Mouse (Mus musculus) 3T3-L1 (cell line): ENCODE results near the gene Aldh4a1.
A peak's percentile ranks its signal among the peaks of the same experiment; 100 is the strongest.

Experiments
- DNase-seq: peaks from one replicate; pipeline ENCODE4 v3.0.0-alpha.2; 2015; ENCODE audit warnings: low read depth, low spot score

The Aldh4a1 gene

DNA sequence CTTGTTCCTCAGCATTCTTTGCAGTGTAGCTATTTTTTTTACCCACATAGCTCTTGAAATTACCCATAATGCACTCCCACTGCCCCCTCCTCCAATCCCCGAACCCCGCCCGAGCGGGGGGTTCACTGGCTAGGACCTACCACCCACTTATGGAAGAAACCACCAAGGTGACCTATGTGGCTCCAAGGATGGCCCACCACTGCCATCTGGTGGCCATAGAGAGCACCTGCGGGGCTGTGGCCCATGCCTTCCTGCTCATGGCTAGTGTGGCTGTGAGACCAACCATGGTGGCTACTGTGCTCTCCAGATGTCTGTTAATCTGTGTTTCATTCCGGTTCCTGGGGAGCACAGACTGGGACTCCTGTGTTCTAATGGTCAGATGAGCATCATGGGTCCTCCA is 47.2 kb downstream of the Aldh4a1 start:
- peak; percentile 74 for DNase-seq

DNA sequence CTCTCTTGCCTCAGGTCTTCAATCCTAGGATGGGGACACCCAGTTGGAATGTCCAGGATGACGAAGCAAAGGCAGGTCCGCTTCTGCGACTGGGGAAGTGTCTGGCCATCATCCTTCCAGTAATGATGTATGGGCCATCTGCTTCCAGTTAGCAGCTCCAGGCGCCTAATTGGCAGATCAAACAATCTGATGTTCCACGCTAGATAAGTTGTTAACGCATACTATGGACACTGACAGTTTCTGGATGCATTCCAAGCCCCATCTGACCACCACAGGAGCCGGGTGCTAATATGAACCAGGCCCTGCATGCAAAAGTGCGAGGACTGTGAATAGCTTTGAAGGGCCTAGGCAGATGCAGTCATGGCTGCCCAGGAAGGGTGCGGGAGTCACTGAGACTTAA is 53.0 kb downstream of the Aldh4a1 start:
- no peak for DNase-seq

DNA sequence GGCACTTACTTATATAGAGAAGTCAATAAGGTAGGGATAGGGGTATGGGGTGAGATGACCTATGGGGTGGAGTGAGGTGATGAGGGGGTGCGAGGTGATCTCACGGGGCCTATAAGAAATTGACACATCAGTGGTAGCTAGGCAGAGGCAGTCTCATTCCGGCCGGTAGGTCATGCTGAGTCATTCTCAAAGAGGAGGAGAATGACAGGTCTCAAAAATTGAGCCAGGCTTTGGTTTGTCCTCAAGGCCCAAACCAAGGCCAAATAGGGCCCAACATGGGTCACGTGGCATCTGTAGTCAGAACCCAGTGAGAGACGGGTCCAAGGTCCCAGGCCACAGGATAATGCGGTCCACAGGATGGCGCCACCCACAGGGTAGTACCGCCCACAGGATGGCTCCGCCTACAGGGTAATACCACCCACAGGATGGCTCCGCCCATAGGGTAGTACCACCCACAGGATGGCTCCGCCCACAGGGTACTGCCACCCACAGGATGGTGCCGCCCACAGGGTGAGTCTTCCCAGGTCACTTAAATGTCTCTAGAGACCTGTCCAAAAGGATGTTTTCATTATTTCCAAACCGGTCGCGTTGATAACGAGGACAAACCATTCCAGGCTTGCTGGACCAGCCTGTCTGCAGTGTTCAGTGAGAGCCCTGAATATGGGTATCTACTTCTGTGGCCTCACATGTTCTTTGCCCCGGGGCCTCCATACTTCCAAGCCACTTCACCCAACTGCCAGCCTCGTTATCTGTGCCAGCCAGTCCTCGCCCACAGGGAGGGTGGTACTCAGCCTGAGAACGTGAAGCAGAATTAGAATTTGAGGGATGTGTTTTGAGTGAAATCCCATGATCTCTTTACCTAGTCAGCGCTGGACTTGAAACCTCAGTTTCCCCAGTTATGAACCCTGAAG is 61.3 kb downstream of the Aldh4a1 start:
- DNase-seq, result peak; percentile 5

DNA sequence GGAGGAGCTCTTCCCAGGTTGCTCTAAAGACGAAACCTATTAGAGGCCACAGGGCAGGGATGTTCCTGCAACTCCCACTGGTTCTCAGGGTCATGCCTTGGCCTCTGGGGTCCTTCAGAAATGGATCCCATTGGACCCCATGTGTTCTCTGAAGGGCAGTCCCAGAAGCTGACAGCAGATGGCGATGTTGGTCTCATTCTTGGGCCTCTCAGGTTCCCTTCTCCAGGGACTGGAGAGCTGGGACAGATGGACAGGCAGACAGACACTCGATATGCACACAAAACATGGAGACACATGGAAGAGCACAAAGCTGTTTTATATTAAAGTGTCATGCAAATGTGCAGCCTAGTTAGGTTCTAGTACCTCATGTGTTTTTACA is 62.0 kb downstream of the Aldh4a1 start:
- peak; percentile 68 for DNase-seq

DNA sequence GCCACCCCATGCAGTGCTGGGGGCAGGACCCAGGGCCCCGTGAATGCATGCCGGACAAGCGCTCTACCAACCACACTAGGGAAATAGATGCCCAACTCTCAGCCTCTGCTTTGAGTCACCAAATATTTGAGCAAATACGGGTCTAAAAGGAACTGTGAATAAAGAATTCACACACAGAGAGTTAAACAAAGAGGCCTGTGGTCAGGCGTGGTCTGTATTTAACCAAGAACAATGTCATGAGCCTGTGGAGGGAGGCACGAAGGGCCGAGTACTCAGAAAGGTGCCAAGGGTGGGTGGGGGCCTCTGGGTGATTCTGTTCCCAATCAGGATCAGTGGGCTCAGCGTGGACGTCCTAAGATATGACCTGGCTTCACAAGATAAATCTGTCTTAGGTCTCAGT is 65.4 kb downstream of the Aldh4a1 start:
- DNase-seq, result no peak

DNA sequence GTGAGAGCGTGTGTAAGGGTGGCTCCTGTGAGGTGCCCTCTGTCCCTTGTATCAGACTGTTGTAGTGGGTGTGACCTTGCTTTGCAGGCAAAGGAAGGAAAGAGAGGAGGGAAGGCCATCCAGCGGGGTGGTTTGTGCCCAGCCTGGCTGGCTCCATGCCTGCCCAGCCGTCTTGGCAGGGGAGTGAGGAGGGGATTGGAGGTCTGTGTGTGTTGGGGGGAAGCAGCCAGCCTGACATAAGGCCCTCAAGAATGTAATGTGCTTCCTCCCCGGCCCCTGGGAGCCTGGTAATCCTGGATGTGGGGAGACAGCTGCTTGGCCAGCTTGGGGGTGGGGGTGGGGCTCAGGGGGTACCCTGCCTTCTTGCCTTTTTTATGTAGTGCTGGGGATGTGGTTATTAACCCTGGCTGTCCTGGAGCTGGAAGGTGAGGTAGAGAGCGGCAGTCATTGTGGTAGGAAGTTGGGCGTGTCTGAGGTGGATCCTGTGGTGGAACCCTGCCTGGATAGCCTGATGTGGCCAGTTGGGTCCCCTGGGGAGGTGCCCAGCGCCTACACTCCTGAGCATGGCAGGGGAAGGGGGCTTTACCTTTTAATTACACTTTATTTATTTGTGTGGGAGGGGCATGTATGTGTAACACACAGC is 67.1 kb downstream of the Aldh4a1 start:
- DNase-seq, result no peak

DNA sequence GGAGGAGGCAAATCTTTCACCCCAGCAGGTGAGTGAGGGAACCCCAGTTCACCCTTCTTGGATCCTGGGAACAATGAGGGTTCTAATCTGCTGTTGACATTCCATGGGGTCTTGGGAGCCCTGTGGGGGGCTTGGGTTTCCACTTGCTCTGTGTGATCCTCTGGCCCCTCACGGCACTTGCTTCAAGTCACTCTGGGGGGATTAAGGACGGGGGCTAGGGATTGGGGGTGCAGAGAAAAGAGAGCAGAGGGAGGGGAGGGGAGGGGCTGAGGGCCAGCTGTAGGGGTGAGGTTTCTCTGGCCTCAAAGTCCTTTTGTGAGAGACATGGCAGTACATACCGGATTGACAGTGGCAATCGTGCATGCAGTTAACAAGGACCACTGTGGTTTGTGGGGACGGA is 70.6 kb downstream of the Aldh4a1 start:
- no peak for DNase-seq

DNA sequence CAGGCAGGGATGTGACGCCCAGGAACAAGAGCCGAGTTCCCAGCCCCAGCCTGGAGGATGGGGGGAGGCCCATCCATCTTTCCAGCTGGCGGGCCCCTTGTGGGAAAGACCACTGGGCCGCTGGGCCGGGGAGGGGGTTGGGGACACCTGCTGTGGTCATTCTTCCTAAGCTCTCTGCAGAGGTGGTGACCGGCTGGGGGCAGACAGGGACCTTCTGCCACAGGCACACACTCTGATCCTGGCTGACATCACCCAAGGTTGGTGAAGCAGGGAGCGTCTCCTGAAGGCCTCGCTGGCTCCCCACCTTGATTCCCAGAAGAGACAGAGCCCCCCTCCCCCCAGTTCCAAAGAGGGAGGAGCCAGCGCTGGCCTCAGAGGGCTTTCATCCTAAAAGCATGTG is 75.1 kb downstream of the Aldh4a1 start:
- DNase-seq, result no peak

DNA sequence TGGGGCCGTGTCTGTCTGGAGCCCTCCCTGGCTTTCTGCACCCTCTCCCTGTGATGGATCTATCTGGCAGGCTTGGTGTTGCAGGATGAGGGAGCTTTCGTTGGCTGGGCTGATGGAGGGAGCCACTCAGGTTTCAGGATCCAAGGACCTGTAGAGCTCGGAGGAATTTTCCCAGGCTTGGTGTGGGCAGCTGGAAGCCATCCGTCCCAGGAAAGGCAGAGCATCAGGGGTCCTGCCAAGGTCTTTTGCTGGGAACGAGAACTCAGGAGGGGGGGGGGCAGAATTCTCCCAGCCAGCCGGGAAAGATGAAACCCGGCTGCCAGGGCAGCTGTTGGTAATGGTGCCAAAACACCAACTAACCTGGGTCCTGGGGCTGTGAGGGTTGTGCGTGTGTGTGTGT is 75.9 kb downstream of the Aldh4a1 start:
- DNase-seq, result no peak
